Mouse (Mus musculus) Muller cell, postnatal 12 days (primary cell): Measurements from ENCODE around the gene Mlst8.
"Not testable (repeated sequence)": the region's sequence is repeated elsewhere in the genome, so short reads cannot be mapped to it uniquely, and the experiment has no call there.

Experiments used
- DNase-seq: peaks from one replicate; pipeline ENCODE4 v3.0.0-alpha.2; 2015; ENCODE audit errors: inconsistent ontology term

Mlst8 gene

DNA sequence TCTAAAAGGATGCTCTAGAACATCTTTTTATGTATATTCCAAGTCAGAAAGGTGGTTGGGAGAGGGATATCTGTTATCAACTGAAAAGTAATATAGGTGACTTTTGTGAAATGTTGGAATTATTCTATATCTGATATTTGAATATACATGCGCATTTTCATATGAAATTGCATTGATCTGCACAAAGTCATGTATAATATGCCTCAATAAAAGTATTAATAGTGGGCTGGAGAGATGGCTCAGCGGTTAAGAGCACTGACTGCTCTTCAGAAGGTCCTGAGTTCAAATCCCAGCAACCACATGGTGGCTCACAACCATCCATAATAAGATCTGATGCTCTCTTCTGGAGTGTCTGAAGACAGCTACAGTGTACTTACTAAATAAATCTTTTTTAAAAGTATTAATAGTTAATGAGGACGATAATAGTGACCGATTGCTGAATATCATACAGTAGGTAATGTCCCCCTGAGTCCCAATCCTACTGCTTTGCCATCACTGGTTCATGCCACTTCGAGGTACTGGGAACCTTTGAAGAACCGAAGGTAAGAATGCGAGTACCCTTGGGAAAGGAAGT, 9.5 kb downstream of the Mlst8 start:
- DNase-seq, result no peak

GRCm38 (mm10) chr17:24468636-24469246, 10.1 kb downstream of the Mlst8 start:
- no peak for DNase-seq

DNA sequence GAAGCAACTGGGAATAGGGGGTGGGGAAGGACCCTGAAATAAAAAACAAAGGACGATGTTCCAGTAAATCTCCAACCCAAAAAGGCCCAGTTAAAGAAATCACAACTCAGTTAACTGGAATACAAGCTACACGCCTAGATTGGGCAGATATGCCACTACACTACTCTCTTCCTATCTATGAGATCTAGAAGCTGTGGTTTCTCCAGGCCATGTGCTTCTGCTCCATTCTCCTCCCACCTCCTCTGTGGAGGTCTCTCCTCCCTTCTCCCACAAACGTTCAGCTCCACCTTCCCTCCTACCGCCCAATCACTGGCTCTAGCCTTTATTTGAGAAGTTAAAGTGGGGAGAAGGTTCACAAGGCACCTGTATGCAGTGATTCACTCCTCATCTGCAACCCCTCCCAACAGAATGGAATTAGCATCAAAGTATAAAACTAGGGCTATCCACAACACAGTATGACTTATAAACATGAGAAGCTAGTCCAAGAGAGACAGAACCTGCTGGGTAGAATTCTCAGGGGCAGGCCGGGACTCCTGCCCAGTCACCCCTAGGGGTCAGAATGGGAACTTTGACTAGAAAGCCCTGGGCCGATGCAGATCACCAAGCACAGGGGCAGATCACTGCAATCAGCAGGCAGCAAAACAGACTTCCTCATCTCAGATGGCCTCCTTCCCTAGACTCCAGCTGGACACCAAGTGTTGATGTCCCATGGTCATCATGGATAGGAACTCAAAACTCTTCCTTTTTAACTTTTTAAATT, 15.3 kb downstream of the Mlst8 start:
- DNase-seq, result no peak

GRCm38 (mm10) chr17:24462932-24463331, 15.9 kb downstream of the Mlst8 start:
- no peak for DNase-seq

DNA sequence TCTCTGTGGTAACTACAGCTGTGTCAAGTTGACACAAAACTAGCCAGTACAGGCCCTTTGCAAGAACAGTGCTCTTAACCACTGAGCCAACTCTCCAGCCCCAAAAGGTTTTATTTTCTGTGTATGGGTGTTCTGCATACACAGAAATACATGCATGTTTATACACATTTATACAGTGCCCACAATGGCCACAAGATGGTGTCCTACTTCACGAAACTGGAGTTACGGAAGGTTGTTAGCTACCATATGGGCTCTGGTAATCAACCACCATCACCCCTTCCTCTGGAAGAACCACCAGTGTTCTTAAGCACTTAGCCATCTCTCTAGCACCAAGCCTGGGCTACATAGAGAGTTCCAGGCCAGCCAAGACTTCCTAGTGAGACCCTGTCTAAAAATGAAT, 17.3 kb downstream of the Mlst8 start:
- no peak for DNase-seq

DNA sequence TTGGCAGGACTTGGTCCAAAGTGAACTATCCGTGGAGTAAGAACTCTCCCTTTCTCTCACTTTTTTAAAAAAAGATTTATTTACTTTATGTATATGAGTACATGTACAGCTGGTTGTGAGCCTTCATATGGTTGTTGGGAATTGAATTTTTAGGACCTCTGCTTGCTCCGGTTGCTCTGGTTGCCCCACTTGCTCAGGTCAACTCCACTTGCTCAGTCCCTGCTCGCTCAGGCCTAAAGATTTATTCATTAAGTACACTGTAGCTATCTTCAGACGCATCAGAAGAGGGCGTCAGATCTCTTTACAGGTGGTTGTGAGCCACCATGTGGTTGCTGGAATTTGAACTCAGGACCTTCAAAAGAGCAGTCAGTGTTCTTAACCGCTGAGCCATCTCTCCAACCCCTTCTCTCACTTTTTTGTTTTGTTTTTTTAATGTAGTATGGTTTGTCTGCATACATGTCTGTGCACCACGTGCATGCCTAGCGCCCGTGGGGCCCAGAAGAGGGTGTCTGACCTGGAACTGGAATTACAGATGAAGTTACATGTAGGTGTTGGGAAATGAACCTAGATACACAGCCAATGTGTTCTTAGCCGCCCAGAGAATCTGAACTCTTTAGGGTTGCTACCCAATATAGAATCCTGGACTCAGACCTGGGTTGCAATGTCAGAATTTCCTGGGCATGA, 23.2 kb downstream of the Mlst8 start:
- not testable (repeated sequence) for DNase-seq

- DNase-seq, result peak; percentile 97
These were observed 23.9 kb downstream of the Mlst8 start for GRCm38 (mm10) chr17:24454756-24455522.

DNA sequence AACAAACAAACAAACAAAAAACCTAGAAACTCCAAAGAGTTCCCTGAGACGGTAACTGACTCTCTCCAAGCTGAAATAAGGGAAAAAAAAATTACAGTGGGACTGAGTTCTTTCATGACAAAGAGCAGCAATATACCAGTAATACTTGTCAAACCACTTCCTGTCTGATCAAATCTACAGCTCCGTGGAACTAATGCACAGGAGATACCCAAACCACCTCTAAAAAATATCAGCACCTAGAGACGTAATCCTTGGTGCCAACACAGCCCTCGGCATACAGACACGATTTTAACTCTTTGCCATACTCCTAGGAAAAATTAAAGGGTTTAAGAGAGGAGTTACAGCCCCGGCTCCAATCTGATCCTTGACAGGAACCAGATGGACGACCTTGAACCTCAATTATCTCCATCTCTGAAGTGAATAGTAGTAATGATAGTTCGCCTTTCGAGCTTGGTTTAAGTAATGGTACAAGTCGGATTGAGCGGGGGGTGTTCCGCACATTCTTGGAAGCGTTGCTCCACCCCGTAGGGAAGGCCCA, 24.6 kb downstream of the Mlst8 start:
- DNase-seq, result no peak

DNA sequence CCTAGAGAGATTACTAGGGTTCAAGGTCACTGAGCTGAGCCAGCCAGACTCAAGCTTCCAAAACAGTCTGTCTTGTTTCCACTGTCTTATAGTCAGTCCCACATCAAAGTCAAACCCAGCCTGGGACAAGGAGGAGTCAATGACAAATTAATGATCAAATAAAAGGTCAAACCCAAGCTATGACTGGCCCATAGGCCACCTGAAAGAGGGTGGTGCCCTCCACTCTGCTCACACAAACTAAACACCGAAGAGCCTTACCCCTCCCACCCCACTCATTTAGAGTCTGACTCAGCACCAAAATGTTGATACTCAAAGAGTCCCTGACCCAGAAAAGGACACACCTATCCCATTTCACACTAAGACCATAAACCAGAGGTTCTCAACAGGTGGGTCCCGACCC, 25.5 kb downstream of the Mlst8 start:
- no peak for DNase-seq

GRCm38 (mm10) chr17:24451220-24451619, 27.7 kb downstream of the Mlst8 start:
- DNase-seq, result no peak

GRCm38 (mm10) chr17:24449507-24449906, 29.4 kb downstream of the Mlst8 start:
- no peak for DNase-seq

GRCm38 (mm10) chr17:24446590-24446989, 32.3 kb downstream of the Mlst8 start:
- DNase-seq, result no peak

DNA sequence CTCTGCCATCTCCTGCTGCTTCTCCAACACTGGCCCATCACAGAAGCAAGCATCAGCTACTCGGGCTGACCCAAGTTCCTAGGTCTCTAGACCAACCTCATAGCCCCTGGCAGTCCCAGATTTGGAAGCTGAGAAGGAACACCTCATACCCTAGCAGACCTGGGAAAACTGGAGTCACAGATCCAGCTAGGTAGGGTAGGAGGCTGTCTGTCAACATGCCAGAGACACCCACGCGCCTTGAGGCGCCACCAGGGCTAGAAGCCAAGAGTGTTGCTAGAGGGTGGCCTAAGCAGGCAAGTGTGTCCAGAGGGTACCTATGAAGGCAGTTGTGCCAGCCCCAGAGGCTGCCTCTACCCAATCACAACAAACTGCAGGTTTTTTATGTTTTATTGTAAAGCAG, 35.5 kb downstream of the Mlst8 start:
- no peak for DNase-seq

- no peak for DNase-seq
These were observed 36.2 kb downstream of the Mlst8 start, which contains the start of gene Dnase1l2 for GRCm38 (mm10) chr17:24442632-24443155. Gene Dnase1l2 (minus strand): TSS chr17:24443105.

- DNase-seq, result no peak
These were observed 36.8 kb downstream of the Mlst8 start for GRCm38 (mm10) chr17:24442107-24442506.

DNA sequence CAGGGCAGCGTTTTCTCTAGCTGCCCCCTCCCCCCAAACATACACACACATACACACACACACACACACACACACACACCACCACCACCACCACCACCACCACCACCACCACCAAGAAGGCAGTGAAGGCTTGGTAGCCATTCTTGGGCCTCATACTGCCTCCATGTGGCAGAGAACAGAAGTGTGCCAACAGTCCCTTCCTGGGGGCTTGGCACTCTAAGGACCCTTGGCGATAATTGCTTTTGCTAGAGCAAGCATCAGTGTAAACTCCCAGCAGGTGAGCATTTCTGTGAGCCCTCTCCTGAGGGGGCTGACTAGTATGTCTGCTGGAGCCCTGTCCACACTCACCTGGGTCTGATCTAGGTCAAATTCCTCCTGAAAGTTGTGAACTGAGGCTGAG, 37.7 kb downstream of the Mlst8 start:
- DNase-seq, result no peak

- DNase-seq, result peak; percentile 35
These were observed 38.5 kb downstream of the Mlst8 start for GRCm38 (mm10) chr17:24440377-24440776.

GRCm38 (mm10) chr17:24437016-24437415, 41.9 kb downstream of the Mlst8 start:
- DNase-seq, result peak; percentile 25

- DNase-seq, result no peak
These were observed 49.5 kb downstream of the Mlst8 start for GRCm38 (mm10) chr17:24429201-24429983.

DNA sequence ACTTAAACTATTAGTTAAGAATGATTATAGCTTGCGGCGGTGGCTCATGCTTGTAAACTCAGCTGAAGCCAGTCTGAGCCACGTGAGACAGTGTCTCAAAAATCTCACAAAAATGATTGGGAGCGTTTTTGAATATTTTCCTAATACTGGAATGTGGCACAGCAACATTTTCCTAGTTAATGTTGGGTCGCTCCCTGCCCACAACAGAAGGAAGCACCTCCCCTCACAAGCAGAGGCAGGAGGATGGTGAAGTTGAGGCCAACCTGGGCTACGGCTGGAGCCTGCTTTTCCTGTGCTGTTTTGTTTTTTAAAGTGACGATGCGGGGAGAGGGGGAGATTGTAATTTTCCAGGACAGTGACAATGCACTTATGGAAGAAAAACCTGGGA, 51.7 kb downstream of the Mlst8 start:
- DNase-seq, result no peak
